Mouse (Mus musculus) forebrain, embryonic 10.5 days (tissue): Measurements from ENCODE around the gene Pex11a. TPM values are rescaled to one million over a fixed set of nuclear protein-coding genes. Genes with fewer than 3 reads are reported as not detected.
"Not testable (repeated sequence)": the region's sequence is repeated elsewhere in the genome, so short reads cannot be mapped to it uniquely, and the experiment has no call there.

ENCODE experiments used
- DNase-seq: peaks from one replicate; pipeline ENCODE4 v3.0.0-alpha.2; 2017; ENCODE audit warnings: low spot score; ENCODE audit errors: extremely low spot score
- H3K27ac ChIP-seq: fragments of 300-500 bp; sonication (generic); 2 replicates; pipeline ENCODE4 v1.5.1; 2016; ENCODE audit warnings: mild to moderate bottlenecking
- H3K27me3 ChIP-seq: fragments of 300-500 bp; sonication (generic); 2 replicates; pipeline ENCODE4 v1.6.1; 2016; ENCODE audit warnings: mild to moderate bottlenecking; ENCODE audit not compliant: poor library complexity, severe bottlenecking
- H3K36me3 ChIP-seq: fragments of 300-500 bp; sonication (generic); replicated peaks from 2 replicates; pipeline ENCODE4 v1.6.1; 2016; ENCODE audit warnings: mild to moderate bottlenecking, moderate library complexity
- H3K4me1 ChIP-seq: fragments of 300-500 bp; sonication (generic); 2 replicates; pipeline ENCODE4 v1.6.1; 2016
- H3K4me3 ChIP-seq: fragments of 300-500 bp; sonication (generic); 2 replicates; pipeline ENCODE4 v1.5.1; 2016; ENCODE audit warnings: mild to moderate bottlenecking, moderate library complexity
- H3K9me3 ChIP-seq: fragments of 300-500 bp; sonication (generic); 2 replicates; pipeline ENCODE4 v1.6.1; 2016; ENCODE audit warnings: mild to moderate bottlenecking, moderate library complexity
- WGBS: fragments of 180-500 bp; shearing (Covaris S2); methylation state at CpG from one replicate; pipeline ENCODE4 v1.1.7; 2016; 5-methylcytosine and 5-hydroxymethylcytosine counted together
- polyA plus RNA-seq: library from polyadenylated mRNA; unstranded; fragments of >200 nt; fragmentation: Nextera tagmentation; extraction: Ambion mirVana; gene quantifications from 2 replicates; pipeline ENCODE4 v1.2.1, GENCODE M21; 2016

Gene Pex11a
- 9.6 and 11.0 TPM in 2 replicates for polyA plus RNA-seq

DNA sequence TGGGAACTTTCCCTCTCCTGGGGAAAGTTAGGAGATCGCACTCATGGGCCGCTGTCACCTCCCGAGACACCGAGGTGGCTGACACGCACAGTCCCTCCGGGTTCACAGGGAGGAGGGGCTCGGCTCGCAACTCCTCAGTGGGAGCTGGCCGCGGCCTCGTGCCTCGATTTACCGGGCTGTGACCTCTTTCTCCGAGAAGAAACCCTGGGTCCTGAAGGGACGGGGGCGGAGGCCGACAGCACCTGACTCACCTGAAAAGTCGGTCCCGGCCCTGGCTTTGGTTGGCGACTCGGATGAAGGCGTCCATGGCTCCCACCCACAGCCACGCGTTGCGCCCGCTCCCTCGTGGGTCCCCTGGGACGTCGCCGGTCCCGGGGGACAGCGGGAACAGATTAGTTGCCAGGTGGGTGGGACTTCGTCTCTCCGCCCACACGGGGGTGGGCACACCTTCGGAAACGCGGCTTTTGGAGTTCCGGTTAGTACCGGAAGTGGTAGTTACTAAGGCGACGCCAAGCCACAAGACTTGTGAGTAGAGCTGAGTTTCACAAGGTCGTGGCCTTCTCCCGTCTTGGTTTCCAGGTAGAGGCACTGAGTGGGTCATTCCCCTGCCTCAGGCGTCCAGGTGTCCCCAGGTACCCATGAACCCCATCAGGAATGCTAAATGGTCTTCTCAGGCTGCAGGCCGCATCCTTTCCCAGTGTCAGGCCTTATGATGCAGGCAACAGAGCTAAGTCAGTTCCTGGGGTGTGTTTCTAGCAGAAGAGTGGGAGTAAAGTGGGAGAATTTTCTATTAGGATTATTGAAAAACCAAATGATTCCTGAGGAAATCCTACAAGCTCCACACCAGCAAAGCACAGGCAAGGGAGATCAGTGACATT is at the start of gene Pex11a, which contains the start of gene Wdr93:
Pex11a (minus strand) TSS at position 473 of the 878 bp plus-strand sequence.
Wdr93 (plus strand) TSS at position 505 of the 878 bp plus-strand sequence.
- Histone ChIP-seq H3K27ac (peak within 1 kb of the TSS; percentile 82), H3K27me3 (0 out of 2 replicates have a peak, but pooled peaks cover 5% of the 10 kb centered on the region), H3K4me3 (peak within 1 kb of the TSS; percentile 80), H3K9me3 (no peaks in the 10 kb centered on the region), H3K36me3 (peaks cover 1% of the 10 kb centered on the region), H3K4me1 (peaks cover 16% of the 10 kb centered on the region)
- peak; percentile 84 for DNase-seq
- 2% methylated on average over 46 of the region's 46 CpGs for WGBS

DNA sequence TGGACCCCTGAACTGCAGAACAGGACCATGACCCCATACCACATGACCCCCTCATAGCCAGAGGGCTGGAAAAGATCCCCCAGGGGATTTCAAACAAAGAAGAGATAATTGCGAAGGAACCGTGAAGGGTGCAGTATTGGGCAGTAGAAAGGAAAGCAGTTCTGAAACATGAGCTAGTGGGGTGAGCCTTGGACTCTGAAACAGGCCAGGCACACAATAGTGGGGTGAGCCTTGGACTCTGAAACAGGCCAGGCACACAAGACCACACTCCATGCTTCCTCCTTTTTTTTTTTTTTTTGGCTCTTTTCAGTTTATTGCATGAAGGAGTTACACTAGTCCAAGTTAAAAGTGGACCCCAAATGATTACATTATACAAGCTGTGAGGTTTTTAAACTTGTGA is 46.9 kb upstream of the Pex11a start:
- not testable (repeated sequence) for H3K4me3 ChIP-seq, H3K36me3 ChIP-seq, DNase-seq, H3K9me3 ChIP-seq, H3K27ac ChIP-seq
- Histone ChIP-seq H3K4me1 (peaks cover 41% of the 10 kb centered on the region), H3K27me3 (peaks cover 77% of the 10 kb centered on the region)
- WGBS, result 26% methylated on average over 2 of the region's 2 CpGs

DNA sequence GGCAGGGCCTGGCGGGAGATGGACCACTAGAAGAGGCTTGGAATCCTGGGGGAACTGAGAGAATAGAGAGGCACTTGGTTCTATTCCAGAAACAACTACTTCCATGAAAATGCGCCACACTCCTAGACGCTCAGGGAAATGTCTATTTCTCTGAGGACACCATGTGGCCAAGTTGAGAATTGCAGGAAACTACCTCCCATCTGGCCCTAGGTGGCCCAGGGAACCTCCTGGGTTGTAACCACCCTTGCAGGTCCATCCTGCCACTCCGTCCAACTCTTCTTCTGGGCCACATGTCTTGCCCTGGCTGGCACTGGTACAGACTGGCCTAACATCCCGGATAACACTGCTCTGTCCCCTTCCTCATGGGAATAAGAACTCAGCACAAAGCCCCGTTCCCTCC is 43.4 kb upstream of the Pex11a start:
- H3K27me3 ChIP-seq, result peaks cover 42% of the 10 kb centered on the region
- peak; percentile 64 for DNase-seq
- H3K36me3 ChIP-seq, result no peaks in the 10 kb centered on the region
- H3K4me1 ChIP-seq, result peaks cover 26% of the 10 kb centered on the region
- no peak overlapping the region for H3K27ac ChIP-seq
- H3K4me3 ChIP-seq, result no peak overlapping the region
- no peaks in the 10 kb centered on the region for H3K9me3 ChIP-seq
- 26% methylated on average over 6 of the region's 6 CpGs for WGBS

DNA sequence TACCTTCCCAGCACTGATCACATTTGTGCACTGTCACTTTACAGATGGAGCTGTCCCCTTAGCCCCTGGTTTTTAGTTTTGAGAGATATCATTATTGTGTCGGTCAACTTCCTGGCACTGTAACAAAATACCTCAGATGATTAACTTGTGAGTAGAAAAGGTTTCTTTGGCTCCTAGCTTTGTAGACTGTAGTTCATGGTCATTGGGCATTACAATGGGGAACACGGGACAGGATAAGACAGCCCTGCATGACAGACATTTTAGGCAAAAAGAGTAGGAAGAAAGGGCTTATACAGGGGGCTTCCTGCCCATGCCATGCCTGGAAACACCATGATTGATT is 39.6 kb upstream of the Pex11a start:
- H3K4me3 ChIP-seq, result no peak overlapping the region
- H3K9me3 ChIP-seq, result no peaks in the 10 kb centered on the region
- no peaks in the 10 kb centered on the region for H3K36me3 ChIP-seq
- no peak overlapping the region for H3K27ac ChIP-seq
- DNase-seq, result no peak
- WGBS, result 87% methylated on average over 2 of the region's 2 CpGs
- H3K27me3 ChIP-seq, result peaks cover 15% of the 10 kb centered on the region
- peaks cover 14% of the 10 kb centered on the region for H3K4me1 ChIP-seq

DNA sequence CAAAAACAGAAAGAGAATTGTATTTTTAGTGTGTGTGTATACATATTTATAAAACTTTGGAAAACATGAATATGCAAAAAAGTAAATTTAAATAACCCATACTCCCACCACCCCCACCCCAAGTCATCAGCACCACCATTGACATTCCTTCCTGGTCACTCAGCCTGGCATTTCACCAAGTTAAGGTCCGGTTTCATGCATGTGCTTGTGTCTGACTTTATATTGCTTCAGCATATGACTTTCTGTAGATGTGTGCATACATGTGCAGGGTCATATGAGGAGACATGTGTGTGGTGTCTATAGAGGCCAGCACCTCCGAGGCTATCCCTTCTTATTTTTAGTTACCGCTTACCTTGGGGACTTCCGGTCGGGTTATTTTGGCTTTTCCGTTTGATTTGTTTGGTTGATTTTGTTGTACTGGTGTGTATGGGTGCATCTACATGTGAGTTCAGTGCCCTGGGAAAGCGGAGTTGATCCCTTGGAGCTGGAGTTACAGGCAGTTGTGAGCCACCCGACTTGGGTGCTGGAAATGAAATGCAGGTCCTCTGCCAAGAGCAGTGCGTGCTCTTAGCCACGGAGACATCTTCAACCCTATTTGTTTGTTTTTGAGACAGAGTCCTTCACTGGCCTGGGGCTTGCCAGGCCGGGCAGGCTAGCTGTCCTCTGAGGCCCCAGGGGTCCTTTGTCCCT is 39.0 kb upstream of the Pex11a start:
- DNase-seq, result no peak
- peaks cover 14% of the 10 kb centered on the region for H3K4me1 ChIP-seq
- no peak overlapping the region for H3K4me3 ChIP-seq
- no peak overlapping the region for H3K27ac ChIP-seq
- WGBS, result 83% methylated on average over 11 of the region's 11 CpGs
- no peaks in the 10 kb centered on the region for H3K9me3 ChIP-seq
- H3K36me3 ChIP-seq, result no peaks in the 10 kb centered on the region
- peaks cover 10% of the 10 kb centered on the region for H3K27me3 ChIP-seq

DNA sequence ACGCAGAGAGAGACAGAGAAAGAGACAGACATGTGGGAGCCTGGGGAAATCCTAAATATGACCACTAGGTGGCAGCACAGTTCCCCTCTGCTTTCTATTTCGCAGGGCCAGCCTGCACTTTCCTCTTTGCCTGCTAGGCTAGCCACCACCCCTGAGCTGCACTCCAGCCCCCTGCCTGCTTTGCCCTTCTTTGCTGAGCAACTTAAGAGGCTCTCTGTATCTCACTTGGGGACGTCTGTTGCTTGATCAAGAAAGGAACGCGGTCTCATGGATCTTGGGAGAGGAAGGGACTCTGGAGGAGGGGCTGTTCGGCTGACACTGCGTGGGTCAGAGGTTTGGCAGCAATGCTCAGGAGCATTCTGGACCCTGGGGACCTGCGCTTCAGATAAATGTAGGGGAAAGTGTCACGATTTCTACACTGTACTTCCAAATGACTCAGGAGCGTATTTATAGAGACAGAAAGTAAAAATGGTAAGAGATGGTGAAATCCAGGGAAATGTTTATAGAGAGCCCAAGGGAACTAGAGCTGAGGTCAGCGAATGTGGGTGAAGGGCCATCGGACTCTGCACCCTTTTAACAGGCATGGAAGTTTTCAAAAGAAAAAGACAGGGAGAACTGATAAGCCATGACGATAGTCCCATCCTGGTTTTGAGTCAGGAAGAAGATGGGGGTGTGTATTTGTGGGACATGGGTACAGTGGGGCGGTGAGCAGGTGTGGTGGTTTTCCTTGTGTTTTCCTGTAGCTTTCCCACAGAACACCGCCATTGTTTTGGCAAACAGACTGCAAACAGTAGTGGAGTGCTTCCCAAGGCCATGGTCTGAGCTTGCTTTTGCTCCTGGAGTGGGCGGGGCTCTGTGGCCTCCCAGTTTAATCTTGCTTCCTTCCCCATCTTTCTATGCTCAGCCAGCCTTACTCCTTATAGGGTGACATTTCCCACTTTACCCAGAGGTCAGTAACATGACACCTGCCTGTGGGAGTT is 38.0 kb upstream of the Pex11a start:
- Histone ChIP-seq H3K4me3 (peak overlapping the region; percentile 35), H3K9me3 (no peaks in the 10 kb centered on the region), H3K36me3 (no peaks in the 10 kb centered on the region), H3K27ac (no peak overlapping the region), H3K27me3 (0 out of 2 replicates have a peak, but pooled peaks cover 4% of the 10 kb centered on the region), H3K4me1 (peaks cover 12% of the 10 kb centered on the region)
- 31% methylated on average over 16 of the region's 16 CpGs for WGBS
- DNase-seq, result peak; percentile 79

DNA sequence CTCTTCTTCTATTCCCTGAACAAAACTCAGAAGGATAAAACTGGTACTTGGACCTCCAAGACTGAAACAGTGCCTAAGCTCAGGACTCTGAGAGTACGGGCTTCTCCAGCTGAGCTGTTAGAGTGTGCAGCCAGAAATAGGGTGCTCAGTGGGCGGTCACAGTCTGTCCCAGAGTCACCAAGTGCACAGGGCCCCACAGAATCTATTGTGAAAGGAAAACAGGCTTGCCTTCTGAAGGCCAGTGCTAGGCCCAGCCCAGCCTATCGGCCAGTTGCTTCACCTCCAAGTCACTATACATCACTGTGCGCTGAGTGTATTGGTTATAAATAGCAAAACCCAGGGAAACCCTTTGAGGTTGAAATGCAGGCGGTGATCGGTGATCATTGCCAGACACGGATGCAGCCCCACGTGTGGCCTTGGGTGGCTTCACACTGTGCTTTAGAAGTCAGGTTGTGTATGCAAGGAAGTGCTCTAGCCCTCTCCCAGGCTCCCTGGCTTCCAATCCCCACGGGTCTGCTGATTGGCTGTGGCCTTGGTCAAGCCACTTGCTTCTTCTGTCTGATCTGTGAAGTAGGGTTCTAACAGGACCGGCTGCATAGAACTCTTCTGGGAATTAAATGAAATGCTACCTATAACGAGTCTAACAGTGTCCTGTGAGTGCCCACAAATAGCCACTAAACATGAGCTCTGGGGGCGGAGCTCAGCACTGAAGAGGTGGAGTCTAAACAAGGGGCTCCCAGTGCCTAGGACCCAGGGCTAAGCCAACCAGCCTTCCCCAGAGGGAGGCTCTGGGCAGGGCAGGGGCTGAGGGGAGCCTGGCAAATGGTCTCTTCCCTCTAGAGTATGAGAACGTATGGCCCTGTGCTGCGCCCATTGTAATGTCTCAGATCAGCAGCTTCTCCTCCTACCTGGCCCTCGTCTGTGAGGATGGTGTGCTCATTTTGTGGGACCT is 28.9 kb upstream of the Pex11a start:
- DNase-seq, result no peak
- peaks cover 15% of the 10 kb centered on the region for H3K4me1 ChIP-seq
- H3K4me3 ChIP-seq, result no peak overlapping the region
- H3K27ac ChIP-seq, result no peak overlapping the region
- no peaks in the 10 kb centered on the region for H3K36me3 ChIP-seq
- H3K27me3 ChIP-seq, result no peaks in the 10 kb centered on the region
- WGBS, result 50% methylated on average over 15 of the region's 15 CpGs
- H3K9me3 ChIP-seq, result no peaks in the 10 kb centered on the region

DNA sequence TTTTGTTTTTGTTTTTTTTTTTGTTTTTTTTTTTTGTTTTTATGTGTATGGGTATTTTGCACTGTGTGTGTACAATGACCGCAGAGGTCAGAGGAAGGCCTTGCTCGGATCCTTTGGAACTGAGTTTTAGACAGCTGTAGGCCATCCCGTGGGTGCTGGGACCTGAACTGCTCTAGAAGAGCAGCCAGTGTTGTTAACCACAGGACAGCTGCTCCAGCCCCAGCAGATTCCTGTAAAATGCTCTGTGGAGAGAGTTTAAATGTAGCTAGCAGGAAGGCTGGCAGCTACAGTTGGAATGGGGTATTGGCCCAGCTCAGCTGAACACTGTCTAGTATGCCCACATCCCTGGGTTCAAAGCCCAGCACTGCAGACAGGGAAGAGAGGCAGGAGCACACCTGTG is 26.7 kb upstream of the Pex11a start:
- Histone ChIP-seq H3K27ac (no peak overlapping the region), H3K4me1 (peaks cover 15% of the 10 kb centered on the region), H3K36me3 (no peaks in the 10 kb centered on the region), H3K27me3 (no peaks in the 10 kb centered on the region), H3K9me3 (no peaks in the 10 kb centered on the region), H3K4me3 (no peak overlapping the region)
- DNase-seq, result no peak
- 92% methylated on average over 3 of the region's 3 CpGs for WGBS

DNA sequence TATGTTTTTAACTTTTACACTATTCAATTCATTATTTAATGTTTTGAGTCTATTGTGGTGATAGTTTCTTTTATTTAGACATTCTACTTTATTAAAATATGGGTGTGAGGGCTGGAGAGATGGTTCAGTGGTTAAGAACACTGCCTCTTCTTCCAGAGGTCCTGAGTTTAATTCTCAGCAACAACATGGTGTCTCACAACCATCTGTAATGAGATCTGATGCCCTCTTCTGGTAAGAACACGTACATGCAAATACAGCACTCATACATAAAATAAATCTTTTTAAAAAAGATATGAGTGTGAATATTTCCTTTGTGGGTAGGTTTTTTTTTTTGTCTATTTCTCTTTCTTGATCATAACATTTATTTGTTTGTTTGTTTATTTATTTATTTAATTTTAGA is 23.1 kb upstream of the Pex11a start:
- Histone ChIP-seq H3K27ac (no peak overlapping the region), H3K27me3 (no peaks in the 10 kb centered on the region), H3K9me3 (no peaks in the 10 kb centered on the region), H3K4me1 (no peaks in the 10 kb centered on the region), H3K36me3 (no peaks in the 10 kb centered on the region), H3K4me3 (no peak overlapping the region)
- 52% methylated on average over 1 of the region's 1 CpGs for WGBS
- no peak for DNase-seq

DNA sequence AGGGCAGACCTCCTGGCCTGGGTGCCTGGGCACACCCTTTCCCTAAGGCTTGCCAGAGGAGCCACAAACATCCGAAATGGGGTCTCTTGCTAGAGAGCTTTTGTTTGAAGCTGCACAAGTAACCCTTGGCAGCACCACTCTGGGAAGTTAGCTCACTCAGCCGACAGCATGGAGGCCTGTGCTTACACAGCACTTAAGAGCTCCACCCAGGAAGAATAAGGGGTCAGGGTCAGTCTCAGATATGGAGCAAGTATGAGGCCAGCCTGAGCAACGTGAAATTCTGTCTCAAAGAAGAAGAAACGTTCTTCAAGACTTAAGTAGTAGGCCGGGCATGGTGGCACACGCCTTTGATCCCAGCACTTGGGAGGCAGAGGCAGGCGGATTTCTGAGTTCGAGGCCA is 19.2 kb upstream of the Pex11a start:
- Histone ChIP-seq H3K9me3 (no peaks in the 10 kb centered on the region), H3K27ac (no peak overlapping the region), H3K36me3 (no peaks in the 10 kb centered on the region), H3K4me3 (no peak overlapping the region), H3K4me1 (no peaks in the 10 kb centered on the region), H3K27me3 (no peaks in the 10 kb centered on the region)
- DNase-seq, result no peak
- WGBS, result 81% methylated on average over 8 of the region's 8 CpGs

DNA sequence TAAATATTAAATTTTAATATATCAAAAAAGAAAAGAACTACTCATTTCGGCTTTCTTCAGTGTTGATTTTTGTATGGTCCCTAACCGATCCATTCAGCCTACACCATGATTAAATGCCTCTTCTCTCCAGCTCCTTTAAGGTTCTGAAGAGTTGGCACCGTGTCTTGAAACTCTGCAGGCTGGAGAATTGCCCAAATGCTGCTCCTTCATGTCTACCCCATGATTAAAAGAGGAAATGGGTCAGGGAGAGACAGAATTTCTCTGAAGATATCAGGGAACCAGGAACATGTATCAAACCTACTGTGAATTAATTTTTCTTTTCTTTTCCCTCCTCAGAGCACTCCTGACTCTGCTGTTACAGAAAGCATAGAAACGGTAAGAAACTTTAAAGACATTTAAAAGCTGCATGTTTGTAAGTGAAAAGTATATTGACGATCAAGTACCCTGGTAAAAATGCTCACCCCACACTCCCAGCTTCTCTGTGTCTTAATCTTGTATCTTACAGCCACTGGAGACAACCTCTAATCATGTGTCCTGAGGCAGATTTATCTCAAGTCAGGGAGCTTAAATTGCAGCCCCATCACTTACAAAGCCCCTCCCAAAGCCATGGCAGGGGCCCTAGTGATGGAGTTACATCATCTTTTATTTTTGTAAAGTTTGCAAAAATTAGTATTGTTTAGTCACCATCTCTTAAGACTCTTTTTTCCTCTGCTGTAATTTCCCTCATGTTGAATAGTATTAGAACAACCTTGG is 18.4 kb upstream of the Pex11a start:
- Histone ChIP-seq H3K9me3 (no peaks in the 10 kb centered on the region), H3K36me3 (no peaks in the 10 kb centered on the region), H3K27ac (no peak overlapping the region), H3K4me3 (no peak overlapping the region), H3K4me1 (no peaks in the 10 kb centered on the region), H3K27me3 (no peaks in the 10 kb centered on the region)
- no peak for DNase-seq
- WGBS, result 86% methylated on average over 5 of the region's 5 CpGs
